Mouse (Mus musculus) thymus, adult 2 months (tissue): ENCODE data around the gene Usp39. TPM values are rescaled to one million over a fixed set of nuclear protein-coding genes. Genes with fewer than 3 reads are reported as not detected.
A peak's percentile ranks its signal among the peaks of the same experiment; 100 is the strongest.

Source experiments
- DNase-seq: peaks from one replicate; pipeline ENCODE4 v3.0.0; 2021
- H3K27ac ChIP-seq: fragments of 200-500 bp; 2 replicates; pipeline ENCODE4 v1.5.1; 2012; ENCODE audit warnings: low read length, control low read depth; ENCODE audit not compliant: control insufficient read depth, insufficient read depth
- H3K27me3 ChIP-seq: fragments of 200-500 bp; 2 replicates; pipeline ENCODE4 v1.6.1; 2012; ENCODE audit warnings: mild to moderate bottlenecking, low read length, moderate library complexity, mixed read lengths; ENCODE audit not compliant: control insufficient read depth, insufficient read depth
- H3K36me3 ChIP-seq: fragments of 200-500 bp; 2 replicates; pipeline ENCODE4 v1.6.1; 2012; ENCODE audit warnings: mild to moderate bottlenecking, low read length, moderate library complexity; ENCODE audit not compliant: control insufficient read depth, insufficient read depth
- H3K4me1 ChIP-seq: fragments of 200-500 bp; replicated peaks from 2 replicates; pipeline ENCODE4 v1.6.1; 2012; ENCODE audit warnings: low read length; ENCODE audit not compliant: control insufficient read depth, insufficient read depth
- H3K4me3 ChIP-seq: fragments of 200-500 bp; 2 replicates; pipeline ENCODE4 v1.5.1; 2012; ENCODE audit warnings: mild to moderate bottlenecking, low read length, control low read depth, moderate library complexity; ENCODE audit not compliant: control insufficient read depth, insufficient read depth
- CTCF ChIP-seq: fragments of 200-500 bp; IDR thresholded peaks from 2 replicates; pipeline ENCODE4 v1.5.1; 2012; ENCODE audit warnings: mild to moderate bottlenecking, control low read depth, low read length, moderate library complexity, borderline replicate concordance; ENCODE audit not compliant: control insufficient read depth, poor library complexity, insufficient read depth; ENCODE audit errors: extremely low read depth
- POLR2A ChIP-seq: fragments of 200-500 bp; IDR thresholded peaks from 2 replicates; pipeline ENCODE4 v1.6.1; 2012; ENCODE audit warnings: mild to moderate bottlenecking, low read length, control low read depth, moderate library complexity; ENCODE audit not compliant: control insufficient read depth, poor library complexity, insufficient read depth; ENCODE audit errors: extremely low read depth
- WGBS: fragments of 180-500 bp; shearing (Covaris S2); methylation state at CpG from one replicate; pipeline ENCODE4 v1.1.7; 2018; 5-methylcytosine and 5-hydroxymethylcytosine counted together
- polyA plus RNA-seq: library from polyadenylated mRNA; depleted of rRNA; stranded (reverse); fragments of >200 nt; gene quantifications from 2 replicates; pipeline ENCODE4 v1.2.3, GENCODE M21; 2012

Gene Usp39
- polyA plus RNA-seq, 1 experiment: 35.6 TPM

GRCm38 (mm10) chr6:72359891-72360598 is 15.1 kb upstream of the Usp39 start:
- no peak overlapping the region for H3K4me3 ChIP-seq
- no peak for DNase-seq
- H3K36me3 ChIP-seq: peaks cover 13% of the 10 kb centered on the region; the same call in 1 of the 2 replicates
- WGBS: 97% methylated on average over 11 of the region's 11 CpGs
- peaks cover 17% of the 10 kb centered on the region for H3K4me1 ChIP-seq
- no peak overlapping the region for H3K27ac ChIP-seq
- TF ChIP-seq POLR2A: no peak
- TF ChIP-seq CTCF: no peak
- H3K27me3 ChIP-seq: peaks cover 4% of the 10 kb centered on the region; the same call in 1 of the 2 replicates

GRCm38 (mm10) chr6:72359343-72359742 is 14.4 kb upstream of the Usp39 start:
- Histone ChIP-seq H3K27me3 (peaks cover 4% of the 10 kb centered on the region; the same call in 1 of the 2 replicates), H3K36me3 (peaks cover 13% of the 10 kb centered on the region; the same call in 1 of the 2 replicates), H3K4me3 (no peak overlapping the region), H3K4me1 (peaks cover 20% of the 10 kb centered on the region), H3K27ac (no peak overlapping the region)
- WGBS: 83% methylated on average over 2 of the region's 2 CpGs
- DNase-seq: no peak
- no peak for TF ChIP-seq POLR2A
- TF ChIP-seq CTCF: no peak

- TF ChIP-seq POLR2A (no peak), CTCF (no peak)
- Histone ChIP-seq H3K36me3 (peaks cover 13% of the 10 kb centered on the region; the same call in 1 of the 2 replicates), H3K27ac (no peak overlapping the region), H3K4me3 (no peak overlapping the region), H3K4me1 (peaks cover 20% of the 10 kb centered on the region), H3K27me3 (peaks cover 4% of the 10 kb centered on the region; the same call in 1 of the 2 replicates)
- no peak for DNase-seq
- WGBS: 96% methylated on average over 10 of the region's 10 CpGs
Observed at GRCm38 (mm10) chr6:72358086-72358764, 13.2 kb upstream of the Usp39 start.

GRCm38 (mm10) chr6:72357164-72358079 is 12.4 kb upstream of the Usp39 start:
- peaks cover 13% of the 10 kb centered on the region; the same call in 1 of the 2 replicates for H3K36me3 ChIP-seq
- TF ChIP-seq POLR2A: no peak
- no peak for TF ChIP-seq CTCF
- peaks cover 20% of the 10 kb centered on the region for H3K4me1 ChIP-seq
- WGBS: 88% methylated on average over 5 of the region's 5 CpGs
- no peak overlapping the region for H3K4me3 ChIP-seq
- no peak overlapping the region for H3K27ac ChIP-seq
- DNase-seq: no peak
- peaks cover 4% of the 10 kb centered on the region; the same call in 1 of the 2 replicates for H3K27me3 ChIP-seq

GRCm38 (mm10) chr6:72356001-72356532 is 11.1 kb upstream of the Usp39 start:
- Histone ChIP-seq H3K27me3 (peaks cover 4% of the 10 kb centered on the region; the same call in 1 of the 2 replicates), H3K27ac (no peak overlapping the region), H3K4me3 (peak overlapping the region; percentile 53; the same call in 1 of the 2 replicates), H3K4me1 (peaks cover 14% of the 10 kb centered on the region), H3K36me3 (peaks cover 13% of the 10 kb centered on the region; the same call in 1 of the 2 replicates)
- no peak for TF ChIP-seq CTCF
- TF ChIP-seq POLR2A: no peak
- 83% methylated on average over 8 of the region's 8 CpGs for WGBS
- DNase-seq: no peak
